Mouse (Mus musculus) lung, adult 2 months (tissue): ENCODE results near the gene Ticam1.

Source experiments
- CTCF ChIP-seq: fragments of 200-500 bp; IDR thresholded peaks from 2 replicates; pipeline ENCODE4 v1.5.1; 2011; ENCODE audit warnings: mild to moderate bottlenecking, low read length, control low read depth; ENCODE audit not compliant: insufficient read depth
- POLR2A ChIP-seq: fragments of 200-500 bp; IDR thresholded peaks from 2 replicates; pipeline ENCODE4 v1.6.1; 2011; ENCODE audit warnings: low read depth, mild to moderate bottlenecking, control low read depth, low read length, borderline replicate concordance; ENCODE audit errors: extremely low read depth

- TF ChIP-seq CTCF (no peak), POLR2A (peak; percentile 55; the same call in 1 of the 2 replicates)
Measured at GRCm38 (mm10) chr17:56256239-56256881, 20.2 kb downstream of the Ticam1 start, which contains the start of gene Fem1a.
